Mouse (Mus musculus): ENCODE measurements around the gene Gm1113.
A peak's percentile ranks its signal among the peaks of the same experiment; 100 is the strongest.

Gm1113 gene

GRCm38 (mm10) chr9:35518169-35518568 is at the start of gene Gm1113:
Gm1113 (minus strand) TSS chr9:35518269.
- DNase-seq = no peak

GRCm38 (mm10) chr9:35564536-35565240 is 46.6 kb upstream of the Gm1113 start:
- no peak for DNase-seq

GRCm38 (mm10) chr9:35561583-35561982 is 43.5 kb upstream of the Gm1113 start:
- no peak for DNase-seq

GRCm38 (mm10) chr9:35561076-35561475 is 43.0 kb upstream of the Gm1113 start:
- DNase-seq = no peak

GRCm38 (mm10) chr9:35559009-35559890 is 41.2 kb upstream of the Gm1113 start:
- peak; percentile 59 to 69 for DNase-seq

- DNase-seq = peak in 1 of 2 experiments; percentile 21
These were observed 40.4 kb upstream of the Gm1113 start, which contains the start of the genes Ddx25 and Pus3 for GRCm38 (mm10) chr9:35558257-35559008. Ddx25 (minus strand) TSS chr9:35558528. Pus3 (plus strand) TSS chr9:35558595.

GRCm38 (mm10) chr9:35556494-35557102 is 38.5 kb upstream of the Gm1113 start:
- DNase-seq = no peak

- no peak for DNase-seq
These were observed 30.4 kb upstream of the Gm1113 start for GRCm38 (mm10) chr9:35548455-35548854.

- peak in 1 of 2 experiments; percentile 36 for DNase-seq
These were observed 28.7 kb upstream of the Gm1113 start for GRCm38 (mm10) chr9:35546745-35547144.

GRCm38 (mm10) chr9:35545704-35546103 is 27.6 kb upstream of the Gm1113 start:
- DNase-seq = no peak

- DNase-seq = no peak
These were observed 26.6 kb upstream of the Gm1113 start for GRCm38 (mm10) chr9:35544666-35545065.

- no peak for DNase-seq
These were observed 25.2 kb upstream of the Gm1113 start for GRCm38 (mm10) chr9:35543099-35543860.

- DNase-seq = no peak
These were observed 23.9 kb upstream of the Gm1113 start for GRCm38 (mm10) chr9:35541941-35542340.

- peak; percentile 41 to 80 for DNase-seq
These were observed 23.4 kb upstream of the Gm1113 start for GRCm38 (mm10) chr9:35541488-35541887.

GRCm38 (mm10) chr9:35541024-35541423 is 23.0 kb upstream of the Gm1113 start:
- no peak for DNase-seq

- no peak for DNase-seq
These were observed 21.1 kb upstream of the Gm1113 start for GRCm38 (mm10) chr9:35539001-35539750.

GRCm38 (mm10) chr9:35535876-35536275 is 17.8 kb upstream of the Gm1113 start:
- no peak for DNase-seq

GRCm38 (mm10) chr9:35535110-35535509 is 17.0 kb upstream of the Gm1113 start:
- DNase-seq = peak in 1 of 2 experiments; percentile 35

GRCm38 (mm10) chr9:35533266-35533665 is 15.2 kb upstream of the Gm1113 start:
- DNase-seq = no peak

- DNase-seq = no peak
These were observed 11.7 kb upstream of the Gm1113 start for GRCm38 (mm10) chr9:35529796-35530195.

GRCm38 (mm10) chr9:35529141-35529540 is 11.1 kb upstream of the Gm1113 start:
- no peak for DNase-seq

All from spleen, adult 18-20 months (tissue).